Mouse (Mus musculus) macrophage (primary cell): ENCODE data around the gene E330014E10Rik. TPM values are rescaled to one million over a fixed set of nuclear protein-coding genes. Genes with fewer than 3 reads are reported as not detected.
"Not testable (repeated sequence)": the region's sequence is repeated elsewhere in the genome, so short reads cannot be mapped to it uniquely, and the experiment has no call there.

Source experiments
- H3K27ac ChIP-seq: fragments of 350-480 bp; formaldehyde crosslinking; 2 replicates; pipeline ENCODE4 v1.9.0; 2021
- H3K36me3 ChIP-seq: fragments of 350-480 bp; formaldehyde crosslinking; 2 replicates; pipeline ENCODE4 v1.9.0; 2021; ENCODE audit errors: inconsistent target
- H3K4me3 ChIP-seq: fragments of 350-480 bp; formaldehyde crosslinking; 2 replicates; pipeline ENCODE4 v1.9.0; 2021; ENCODE audit errors: inconsistent target
- H3K79me2 ChIP-seq: fragments of 350-480 bp; formaldehyde crosslinking; 2 replicates; pipeline ENCODE4 v1.9.0; 2021; ENCODE audit errors: inconsistent target
- WGBS: methylation state at CpG from one replicate; pipeline ENCODE4 v1.1.7; 2026; ENCODE audit warnings: inconsistent platforms; ENCODE audit not compliant: missing documents; 5-methylcytosine and 5-hydroxymethylcytosine counted together
- polyA plus RNA-seq: library from polyadenylated mRNA; stranded (reverse); fragments of 250-400 nt; gene quantifications from 3 replicates; pipeline ENCODE4 v1.2.4, GENCODE M21; 2018; ENCODE audit warnings: inconsistent platforms
- total RNA-seq, 78 experiments: library from RNA; depleted of rRNA; stranded (reverse); fragments of 250-400 nt; gene quantifications; 1 replicate in 9 of 78; 2 replicates in 24 of 78; 3 replicates in 43 of 78; 4 replicates in 2 of 78; pipeline ENCODE4 v1.2.4; 2018; ENCODE audit warnings: inconsistent platforms in 56 of 78

E330014E10Rik gene
- not detected for total RNA-seq (2018; cell fraction: chromatin; rRNA removed)
- total RNA-seq (2018; cell fraction: cytosol; rRNA removed), result not detected
- total RNA-seq (2018; cell fraction: nucleus; rRNA removed), result not detected
- polyA plus RNA-seq, result not detected in 3 replicates

- H3K79me2 ChIP-seq, H3K36me3 ChIP-seq, H3K4me3 ChIP-seq, H3K27ac ChIP-seq: not testable (repeated sequence)
- no CpG with 5 or more reads among the region's 2 CpGs for WGBS
Observed at GRCm38 (mm10) chr5:95775690-95776089, at the start of gene E330014E10Rik. TSS of gene E330014E10Rik (plus strand) at chr5:95775990.

DNA sequence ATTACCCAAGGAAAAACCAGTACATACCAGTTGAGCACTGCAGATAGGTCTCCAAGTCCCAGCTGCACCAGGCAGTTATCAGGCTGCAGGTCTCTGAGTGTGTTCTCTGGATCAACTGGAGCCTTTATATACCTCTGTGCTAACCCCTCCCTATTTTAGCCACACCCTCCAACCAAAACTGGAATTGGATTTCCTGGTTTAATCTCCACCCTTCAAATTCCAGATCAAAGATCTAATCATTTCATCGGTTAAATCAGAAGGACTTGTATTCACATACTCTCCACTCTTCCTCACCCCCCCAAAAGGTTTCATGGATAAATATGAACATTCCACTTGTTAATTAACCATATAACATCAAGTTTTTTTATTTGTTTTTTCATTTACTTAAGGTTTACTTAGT is 39.7 kb upstream of the E330014E10Rik start, which contains the start of gene Gm7978:
TSS of gene Gm7978 (minus strand) at position 101 of the 400 bp plus-strand sequence.
- not testable (repeated sequence) for H3K4me3 ChIP-seq, H3K79me2 ChIP-seq, H3K36me3 ChIP-seq, H3K27ac ChIP-seq
- WGBS, result no CpG with 5 or more reads among the region's 1 CpGs

DNA sequence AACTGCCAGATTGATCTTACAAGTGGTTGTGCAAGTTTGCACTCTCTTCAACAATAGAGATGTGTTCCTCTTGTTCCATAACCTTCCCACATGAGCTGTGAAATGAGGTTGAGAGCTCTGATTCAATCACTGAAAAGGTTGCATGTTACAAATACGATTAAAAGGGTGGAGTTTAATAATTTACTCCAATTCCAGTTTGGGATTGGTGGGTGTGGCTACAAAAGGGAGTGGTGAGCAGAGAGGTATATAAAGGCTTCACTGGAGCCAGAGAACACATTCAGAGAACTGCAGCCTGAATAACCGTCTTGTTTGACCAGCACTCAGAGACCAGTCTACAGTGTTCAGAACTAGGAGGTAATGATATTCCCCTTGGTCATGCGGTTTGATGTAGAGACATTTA is 34.1 kb upstream of the E330014E10Rik start, which contains the start of gene Gm7982:
TSS of gene Gm7982 (plus strand) at position 301 of the 400 bp plus-strand sequence.
- not testable (repeated sequence) for H3K27ac ChIP-seq, H3K36me3 ChIP-seq, H3K4me3 ChIP-seq, H3K79me2 ChIP-seq
- no CpG with 5 or more reads among the region's 3 CpGs for WGBS

DNA sequence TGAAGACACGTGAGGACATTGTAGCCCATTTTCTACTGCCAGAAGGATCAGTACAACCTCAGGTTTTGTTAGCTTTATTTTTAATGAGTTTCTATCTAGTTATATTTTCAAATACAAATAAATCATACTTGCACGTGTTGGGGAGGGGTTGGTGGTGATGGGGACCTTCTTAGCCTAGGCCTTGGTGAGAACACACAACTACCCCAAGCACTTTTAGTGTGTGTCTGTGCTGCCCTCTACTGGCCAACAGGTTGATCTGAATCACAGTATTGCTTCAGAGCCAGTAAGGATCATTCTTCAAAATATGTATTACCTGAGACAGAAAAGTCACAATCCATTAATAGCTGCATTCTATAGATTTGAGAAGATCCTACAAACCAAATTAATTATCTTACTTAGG is 35.1 kb downstream of the E330014E10Rik start:
- WGBS, result 25% methylated on average over 1 of the region's 2 CpGs
- H3K4me3 ChIP-seq, H3K27ac ChIP-seq, H3K79me2 ChIP-seq, H3K36me3 ChIP-seq: not testable (repeated sequence)

- H3K4me3 ChIP-seq, result no peak overlapping the region
- no peak overlapping the region for H3K27ac ChIP-seq
- WGBS, result 65% methylated on average over 4 of the region's 4 CpGs
- H3K36me3 ChIP-seq, result no peaks in the 10 kb centered on the region
- no peaks in the 10 kb centered on the region for H3K79me2 ChIP-seq
Observed at GRCm38 (mm10) chr5:95836580-95836979, 60.8 kb downstream of the E330014E10Rik start.

- Histone ChIP-seq H3K4me3 (no peak overlapping the region), H3K36me3 (no peaks in the 10 kb centered on the region), H3K79me2 (no peaks in the 10 kb centered on the region), H3K27ac (no peak overlapping the region)
- 88% methylated on average over 3 of the region's 3 CpGs for WGBS
Observed at GRCm38 (mm10) chr5:95854030-95854429, 78.2 kb downstream of the E330014E10Rik start.

Other genes starting within 250 kb of the E330014E10Rik start
- not detected in 3 replicates for gene Gm7971, start 181.1 kb upstream of the E330014E10Rik start, polyA plus RNA-seq
- gene Gm7978, start 39.8 kb upstream of the E330014E10Rik start, polyA plus RNA-seq, result not detected in 3 replicates
- gene Gm7982, start 34.0 kb upstream of the E330014E10Rik start, polyA plus RNA-seq, result not detected in 3 replicates
- not detected in 3 replicates for gene Cxcl13, start 181.0 kb downstream of the E330014E10Rik start, polyA plus RNA-seq